Mouse (Mus musculus): ENCODE measurements at regions not wholly inside any gene's neighbourhood (a gene's known extent, or its start where the extent isn't known, plus 50 kb on each side); places are given as distances from the start of the nearest gene placed in this dataset.

GRCm38 (mm10) chr15:96204187-96204586 lies 83.1 kb upstream of the Arid2 start:
- peaks cover 15% of the 10 kb centered on the region for H3K4me1 ChIP-seq (ENCODE audit: control insufficient read depth, insufficient read depth, low read length)
- no peak overlapping the region for H3K27ac ChIP-seq (ENCODE audit: low read length)
- no peaks in the 10 kb centered on the region for H3K9me3 ChIP-seq (replicated peaks; ENCODE audit: control insufficient read depth, low read length)
- WGBS, result 92% methylated on average over 5 of the region's 5 CpGs
- H3K36me3 ChIP-seq (ENCODE audit: control insufficient read depth, insufficient read depth), result no peaks in the 10 kb centered on the region
- no peak overlapping the region for H3K4me2 ChIP-seq (ENCODE audit: low read depth, low read length)
- ATAC-seq (replicated peaks; ENCODE audit: extremely low read depth, insufficient read depth, low FRiP score), result no peak
- no peak overlapping the region for H3K9ac ChIP-seq (ENCODE audit: low read length)
- no peaks in the 10 kb centered on the region for H3K27me3 ChIP-seq (ENCODE audit: control insufficient read depth, insufficient read depth, low read length)
- H3K4me3 ChIP-seq (ENCODE audit: low read length), result no peak overlapping the region

- WGBS, result 74% methylated on average over 5 of the region's 5 CpGs
- no peaks in the 10 kb centered on the region for H3K27me3 ChIP-seq (ENCODE audit: control insufficient read depth, insufficient read depth, low read length)
- H3K27ac ChIP-seq (ENCODE audit: low read length), result no peak overlapping the region
- ATAC-seq (replicated peaks; ENCODE audit: extremely low read depth, insufficient read depth, low FRiP score), result no peak
- peaks cover 15% of the 10 kb centered on the region for H3K4me1 ChIP-seq (ENCODE audit: control insufficient read depth, insufficient read depth, low read length)
- H3K36me3 ChIP-seq (ENCODE audit: control insufficient read depth, insufficient read depth), result no peaks in the 10 kb centered on the region
- H3K4me2 ChIP-seq (ENCODE audit: low read depth, low read length), result no peak overlapping the region
- H3K9me3 ChIP-seq (replicated peaks; ENCODE audit: control insufficient read depth, low read length), result no peaks in the 10 kb centered on the region
- H3K9ac ChIP-seq (ENCODE audit: low read length), result no peak overlapping the region
- H3K4me3 ChIP-seq (ENCODE audit: low read length), result no peak overlapping the region
Measured at GRCm38 (mm10) chr15:96204623-96205022, 82.7 kb upstream of the Arid2 start.

- H3K4me2 ChIP-seq (ENCODE audit: low read depth, low read length), result no peak overlapping the region
- H3K36me3 ChIP-seq (ENCODE audit: control insufficient read depth, insufficient read depth), result no peaks in the 10 kb centered on the region
- 79% methylated on average over 11 of the region's 11 CpGs for WGBS
- no peak overlapping the region for H3K4me3 ChIP-seq (ENCODE audit: low read length)
- no peaks in the 10 kb centered on the region for H3K27me3 ChIP-seq (ENCODE audit: control insufficient read depth, insufficient read depth, low read length)
- no peaks in the 10 kb centered on the region for H3K9me3 ChIP-seq (replicated peaks; ENCODE audit: control insufficient read depth, low read length)
- no peak for ATAC-seq (replicated peaks; ENCODE audit: extremely low read depth, insufficient read depth, low FRiP score)
- no peak overlapping the region for H3K27ac ChIP-seq (ENCODE audit: low read length)
- H3K9ac ChIP-seq (ENCODE audit: low read length), result no peak overlapping the region
- H3K4me1 ChIP-seq (ENCODE audit: control insufficient read depth, insufficient read depth, low read length), result no peaks in the 10 kb centered on the region
Measured at GRCm38 (mm10) chr15:96210721-96211400, 76.5 kb upstream of the Arid2 start.

DNA sequence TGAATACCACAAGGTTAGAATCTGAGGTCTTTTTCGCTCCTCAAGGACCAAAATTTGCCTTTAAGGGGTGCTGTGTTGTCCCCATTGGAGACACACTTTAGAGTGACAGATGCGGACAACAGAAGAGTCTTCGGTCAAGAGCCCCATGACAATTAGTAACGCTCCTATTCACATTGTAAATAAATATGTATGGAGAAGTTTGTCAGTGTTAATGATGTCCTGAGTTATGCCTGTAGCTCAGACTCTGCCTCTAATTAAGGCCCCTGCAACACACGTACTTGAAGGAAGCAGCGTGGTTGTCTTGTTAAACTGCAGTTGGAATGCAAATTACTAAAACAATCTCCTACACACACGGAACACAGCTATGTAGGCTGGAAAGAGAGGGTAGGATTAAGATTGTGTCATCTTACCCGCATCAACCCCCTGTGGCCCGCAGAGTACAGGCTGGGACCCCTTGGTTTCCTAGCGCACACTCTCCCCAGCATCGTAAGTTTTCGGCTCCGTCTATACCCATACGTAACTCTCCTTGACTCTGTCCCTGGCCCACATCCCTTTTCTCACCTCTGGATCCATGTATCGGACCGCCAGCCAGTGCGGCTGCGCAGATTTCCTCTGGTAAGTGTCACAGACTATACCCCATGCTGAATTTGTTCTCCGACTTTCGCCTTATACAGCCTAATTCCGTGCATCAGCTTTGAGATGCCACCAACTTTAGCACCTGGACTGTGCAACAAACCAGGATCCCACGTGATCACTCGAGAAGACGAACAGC lies 73.6 kb upstream of the Arid2 start:
- no peaks in the 10 kb centered on the region for H3K4me1 ChIP-seq (ENCODE audit: control insufficient read depth, insufficient read depth, low read length)
- H3K4me3 ChIP-seq (ENCODE audit: low read length), result no peak overlapping the region
- no peak overlapping the region for H3K9ac ChIP-seq (ENCODE audit: low read length)
- H3K27me3 ChIP-seq (ENCODE audit: control insufficient read depth, insufficient read depth, low read length), result no peaks in the 10 kb centered on the region
- WGBS, result 86% methylated on average over 24 of the region's 24 CpGs
- H3K9me3 ChIP-seq (replicated peaks; ENCODE audit: control insufficient read depth, low read length), result no peaks in the 10 kb centered on the region
- ATAC-seq (replicated peaks; ENCODE audit: extremely low read depth, insufficient read depth, low FRiP score), result no peak
- no peak overlapping the region for H3K27ac ChIP-seq (ENCODE audit: low read length)
- H3K4me2 ChIP-seq (ENCODE audit: low read depth, low read length), result no peak overlapping the region
- H3K36me3 ChIP-seq (ENCODE audit: control insufficient read depth, insufficient read depth), result no peaks in the 10 kb centered on the region

GRCm38 (mm10) chr15:96217896-96218295 lies 69.4 kb upstream of the Arid2 start:
- H3K9me3 ChIP-seq (replicated peaks; ENCODE audit: control insufficient read depth, low read length), result no peaks in the 10 kb centered on the region
- ATAC-seq (replicated peaks; ENCODE audit: extremely low read depth, insufficient read depth, low FRiP score), result no peak
- WGBS, result 94% methylated on average over 15 of the region's 15 CpGs

GRCm38 (mm10) chr15:96219746-96220145 lies 67.6 kb upstream of the Arid2 start:
- H3K27me3 ChIP-seq (ENCODE audit: control insufficient read depth, insufficient read depth, low read length), result no peaks in the 10 kb centered on the region
- H3K9ac ChIP-seq (ENCODE audit: low read length), result no peak overlapping the region
- no peaks in the 10 kb centered on the region for H3K9me3 ChIP-seq (replicated peaks; ENCODE audit: control insufficient read depth, low read length)
- no peak overlapping the region for H3K27ac ChIP-seq (ENCODE audit: low read length)
- no peaks in the 10 kb centered on the region for H3K36me3 ChIP-seq (ENCODE audit: control insufficient read depth, insufficient read depth)
- no peaks in the 10 kb centered on the region for H3K4me1 ChIP-seq (ENCODE audit: control insufficient read depth, insufficient read depth, low read length)
- H3K4me2 ChIP-seq (ENCODE audit: low read depth, low read length), result no peak overlapping the region
- no peak overlapping the region for H3K4me3 ChIP-seq (ENCODE audit: low read length)
- ATAC-seq (replicated peaks; ENCODE audit: extremely low read depth, insufficient read depth, low FRiP score), result no peak
- WGBS, result 63% methylated on average over 7 of the region's 7 CpGs

More at GRCm38 (mm10) chr15:96217896-96218295, 69.4 kb upstream of the Arid2 start:
- Histone ChIP-seq H3K4me3 (ENCODE audit: low read length) (no peak overlapping the region), H3K27me3 (ENCODE audit: control insufficient read depth, insufficient read depth, low read length) (no peaks in the 10 kb centered on the region), H3K9ac (ENCODE audit: low read length) (no peak overlapping the region), H3K27ac (ENCODE audit: low read length) (no peak overlapping the region), H3K4me1 (ENCODE audit: control insufficient read depth, insufficient read depth, low read length) (no peaks in the 10 kb centered on the region), H3K36me3 (ENCODE audit: control insufficient read depth, insufficient read depth) (no peaks in the 10 kb centered on the region), H3K4me2 (ENCODE audit: low read depth, low read length) (no peak overlapping the region)

DNA sequence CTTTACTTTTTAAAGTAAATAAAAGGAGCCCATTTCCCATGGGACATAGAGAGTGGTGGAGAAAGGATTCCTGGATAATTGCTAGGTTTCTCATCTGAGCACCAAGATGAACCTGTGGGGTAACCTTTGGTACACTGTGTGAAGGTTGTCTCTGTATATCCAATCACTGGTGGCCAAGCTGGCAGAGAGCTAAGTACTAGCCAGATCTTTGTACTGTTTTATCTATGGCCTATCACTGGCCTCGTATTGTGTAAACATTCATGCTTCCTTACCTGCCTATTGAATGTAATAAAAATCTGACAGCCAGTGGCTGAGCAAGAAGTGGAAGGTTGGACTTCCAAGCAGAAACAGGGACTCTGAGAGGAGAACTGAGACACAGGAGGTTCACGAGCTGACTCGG lies 55.3 kb upstream of the Arid2 start:
- no peak overlapping the region for H3K27ac ChIP-seq (ENCODE audit: low read length)
- 79% methylated on average over 3 of the region's 3 CpGs for WGBS
- H3K4me2 ChIP-seq (ENCODE audit: low read depth, low read length), result no peak overlapping the region
- no peak overlapping the region for H3K4me3 ChIP-seq (ENCODE audit: low read length)
- no peaks in the 10 kb centered on the region for H3K4me1 ChIP-seq (ENCODE audit: control insufficient read depth, insufficient read depth, low read length)
- H3K36me3 ChIP-seq (ENCODE audit: control insufficient read depth, insufficient read depth), result no peaks in the 10 kb centered on the region
- no peak for ATAC-seq (replicated peaks; ENCODE audit: extremely low read depth, insufficient read depth, low FRiP score)
- H3K27me3 ChIP-seq (ENCODE audit: control insufficient read depth, insufficient read depth, low read length), result no peaks in the 10 kb centered on the region
- no peaks in the 10 kb centered on the region for H3K9me3 ChIP-seq (replicated peaks; ENCODE audit: control insufficient read depth, low read length)
- H3K9ac ChIP-seq (ENCODE audit: low read length), result no peak overlapping the region

DNA sequence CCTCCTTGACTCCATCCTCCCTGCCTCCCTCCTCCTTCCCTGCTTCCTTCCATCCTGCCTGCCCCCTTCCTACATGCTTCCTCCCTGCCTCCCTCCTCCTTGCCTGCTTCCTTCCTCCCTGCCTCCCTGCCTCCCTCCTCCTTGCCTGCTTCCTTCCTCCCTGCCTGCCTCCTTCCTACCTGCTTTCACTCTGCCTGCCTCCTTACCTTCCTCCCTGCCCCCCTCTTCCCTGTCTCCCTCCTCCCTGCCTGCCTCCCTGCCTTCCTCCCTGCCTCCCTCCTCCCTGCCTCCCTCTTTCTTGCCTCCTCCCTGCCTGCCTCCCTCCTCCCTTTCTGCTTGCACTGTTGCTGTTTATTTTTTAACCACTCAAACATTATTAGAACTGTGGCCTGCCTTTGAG lies 54.2 kb upstream of the Arid2 start:
- no peak for ATAC-seq (replicated peaks; ENCODE audit: extremely low read depth, insufficient read depth, low FRiP score)
- Histone ChIP-seq H3K9ac (ENCODE audit: low read length) (no peak overlapping the region), H3K9me3 (replicated peaks; ENCODE audit: control insufficient read depth, low read length) (no peaks in the 10 kb centered on the region), H3K4me3 (ENCODE audit: low read length) (no peak overlapping the region), H3K4me1 (ENCODE audit: control insufficient read depth, insufficient read depth, low read length) (no peaks in the 10 kb centered on the region), H3K27me3 (ENCODE audit: control insufficient read depth, insufficient read depth, low read length) (no peaks in the 10 kb centered on the region), H3K27ac (ENCODE audit: low read length) (no peak overlapping the region), H3K36me3 (ENCODE audit: control insufficient read depth, insufficient read depth) (no peaks in the 10 kb centered on the region), H3K4me2 (ENCODE audit: low read depth, low read length) (no peak overlapping the region)

DNA sequence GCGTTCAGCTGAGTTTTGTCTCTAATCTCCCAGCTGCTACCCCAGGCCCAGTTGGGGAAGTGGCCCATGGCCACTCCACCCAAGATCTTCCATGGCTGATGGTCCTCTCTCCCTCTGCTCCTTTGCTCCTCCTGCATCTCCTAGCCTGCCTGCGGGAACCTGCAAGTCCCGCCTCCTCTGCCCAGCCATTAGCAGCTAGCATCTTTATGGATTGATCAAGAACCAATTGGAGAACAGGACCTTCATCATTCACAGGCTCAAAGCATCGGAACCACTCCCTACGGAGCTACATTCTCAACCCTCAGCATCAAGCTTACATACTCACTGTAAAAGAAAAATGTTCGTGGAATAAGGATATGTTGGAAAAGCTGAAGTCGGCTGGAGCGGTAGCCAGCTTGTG lies 52.5 kb upstream of the Arid2 start:
- Histone ChIP-seq H3K27ac (ENCODE audit: low read length) (no peak overlapping the region), H3K36me3 (ENCODE audit: control insufficient read depth, insufficient read depth) (no peaks in the 10 kb centered on the region), H3K9me3 (replicated peaks; ENCODE audit: control insufficient read depth, low read length) (no peaks in the 10 kb centered on the region), H3K4me1 (ENCODE audit: control insufficient read depth, insufficient read depth, low read length) (no peaks in the 10 kb centered on the region), H3K9ac (ENCODE audit: low read length) (no peak overlapping the region), H3K27me3 (ENCODE audit: control insufficient read depth, insufficient read depth, low read length) (no peaks in the 10 kb centered on the region), H3K4me3 (ENCODE audit: low read length) (no peak overlapping the region), H3K4me2 (ENCODE audit: low read depth, low read length) (no peak overlapping the region)
- 63% methylated on average over 8 of the region's 8 CpGs for WGBS
- no peak for ATAC-seq (replicated peaks; ENCODE audit: extremely low read depth, insufficient read depth, low FRiP score)

Data from heart, embryonic 16.5 days (tissue).